Mouse (Mus musculus): ENCODE measurements around the gene Mosmo. TPM values are rescaled to one million over a fixed set of nuclear protein-coding genes. Genes with fewer than 3 reads are reported as not detected.

Gene Mosmo
- total and polyA plus RNA-seq, 3 experiments, result 30.4 to 127 (median 44.5) TPM

GRCm38 (mm10) chr7:120717261-120717660 lies 39.8 kb downstream of the Mosmo start:
- no peak for TF ChIP-seq TAL1 (conservative IDR thresholded peaks at IDR 0.05; ENCODE audit: low read depth, low read length)
- no peak for TF ChIP-seq POLR2AphosphoS5 (IDR thresholded peaks at IDR 0.05; ENCODE audit: insufficient replicate concordance, low read depth, low read length)
- no peak for TF ChIP-seq GATA2 (IDR thresholded peaks at IDR 0.05; ENCODE audit: borderline replicate concordance, low read depth, low read length)
- TF ChIP-seq GATA1 (IDR thresholded peaks at IDR 0.05; ENCODE audit: borderline replicate concordance, low read length), result no peak
- no peak for TF ChIP-seq CTCF (IDR thresholded peaks at IDR 0.05; ENCODE audit: low read depth, low read length)
- DNase-seq (ENCODE audit: low spot score), result no peak
- H3K4me3 ChIP-seq (ENCODE audit: low read depth, low read length), result no peak overlapping the region
- peaks cover 47% of the 10 kb centered on the region for H3K36me3 ChIP-seq (replicated peaks)
- ATAC-seq (ENCODE audit: extremely low read depth, insufficient number of reproducible peaks, low FRiP score, poor library complexity, severe bottlenecking), result no peak
- H3K9me3 ChIP-seq (replicated peaks), result no peaks in the 10 kb centered on the region
- peaks cover 24% of the 10 kb centered on the region for H3K4me1 ChIP-seq (ENCODE audit: insufficient read depth, low read depth, low read length)
- no peaks in the 10 kb centered on the region for H3K27me3 ChIP-seq (ENCODE audit: insufficient read depth, low read length)

GRCm38 (mm10) chr7:120721051-120721450 lies 43.6 kb downstream of the Mosmo start:
- no peak for TF ChIP-seq GATA1 (IDR thresholded peaks at IDR 0.05; ENCODE audit: borderline replicate concordance, low read length)
- TF ChIP-seq TAL1 (conservative IDR thresholded peaks at IDR 0.05; ENCODE audit: low read depth, low read length), result no peak

GRCm38 (mm10) chr7:120721456-120721855 lies 44.0 kb downstream of the Mosmo start:
- Histone ChIP-seq H3K9me3 (replicated peaks) (no peaks in the 10 kb centered on the region), H3K4me3 (ENCODE audit: low read depth, low read length) (no peak overlapping the region), H3K36me3 (replicated peaks) (peaks cover 60% of the 10 kb centered on the region), H3K27me3 (ENCODE audit: insufficient read depth, low read length) (no peaks in the 10 kb centered on the region), H3K4me1 (ENCODE audit: insufficient read depth, low read depth, low read length) (peaks cover 40% of the 10 kb centered on the region; the same call in 1 of the 2 replicates)
- TF ChIP-seq GATA1 (IDR thresholded peaks at IDR 0.05; ENCODE audit: borderline replicate concordance, low read length) (no peak), POLR2AphosphoS5 (IDR thresholded peaks at IDR 0.05; ENCODE audit: insufficient replicate concordance, low read depth, low read length) (no peak), GATA2 (IDR thresholded peaks at IDR 0.05; ENCODE audit: borderline replicate concordance, low read depth, low read length) (no peak), TAL1 (conservative IDR thresholded peaks at IDR 0.05; ENCODE audit: low read depth, low read length) (no peak), CTCF (IDR thresholded peaks at IDR 0.05; ENCODE audit: low read depth, low read length) (no peak)
- no peak for DNase-seq (ENCODE audit: low spot score)
- no peak for ATAC-seq (ENCODE audit: extremely low read depth, insufficient number of reproducible peaks, low FRiP score, poor library complexity, severe bottlenecking)

More at GRCm38 (mm10) chr7:120721051-120721450, 43.6 kb downstream of the Mosmo start:
- Histone ChIP-seq H3K27me3 (ENCODE audit: insufficient read depth, low read length) (no peaks in the 10 kb centered on the region), H3K4me3 (ENCODE audit: low read depth, low read length) (no peak overlapping the region), H3K36me3 (replicated peaks) (peaks cover 60% of the 10 kb centered on the region), H3K4me1 (ENCODE audit: insufficient read depth, low read depth, low read length) (peaks cover 38% of the 10 kb centered on the region; the same call in 1 of the 2 replicates), H3K9me3 (replicated peaks) (no peaks in the 10 kb centered on the region)
- DNase-seq (ENCODE audit: low spot score) (no peak), ATAC-seq (ENCODE audit: extremely low read depth, insufficient number of reproducible peaks, low FRiP score, poor library complexity, severe bottlenecking) (no peak)

GRCm38 (mm10) chr7:120722063-120722462 lies 44.6 kb downstream of the Mosmo start:
- TF ChIP-seq POLR2AphosphoS5 (IDR thresholded peaks at IDR 0.05; ENCODE audit: insufficient replicate concordance, low read depth, low read length) (no peak), GATA2 (IDR thresholded peaks at IDR 0.05; ENCODE audit: borderline replicate concordance, low read depth, low read length) (no peak), CTCF (IDR thresholded peaks at IDR 0.05; ENCODE audit: low read depth, low read length) (no peak), GATA1 (IDR thresholded peaks at IDR 0.05; ENCODE audit: borderline replicate concordance, low read length) (no peak), TAL1 (conservative IDR thresholded peaks at IDR 0.05; ENCODE audit: low read depth, low read length) (no peak)
- Histone ChIP-seq H3K4me3 (ENCODE audit: low read depth, low read length) (no peak overlapping the region), H3K27me3 (ENCODE audit: insufficient read depth, low read length) (no peaks in the 10 kb centered on the region), H3K9me3 (replicated peaks) (no peaks in the 10 kb centered on the region), H3K4me1 (ENCODE audit: insufficient read depth, low read depth, low read length) (peaks cover 40% of the 10 kb centered on the region; the same call in 1 of the 2 replicates), H3K36me3 (replicated peaks) (peaks cover 59% of the 10 kb centered on the region)
- ATAC-seq (ENCODE audit: extremely low read depth, insufficient number of reproducible peaks, low FRiP score, poor library complexity, severe bottlenecking) (no peak), DNase-seq (ENCODE audit: low spot score) (no peak)

GRCm38 (mm10) chr7:120722839-120723278 lies 45.4 kb downstream of the Mosmo start:
- DNase-seq (ENCODE audit: low spot score), result no peak
- H3K27me3 ChIP-seq (ENCODE audit: insufficient read depth, low read length), result no peaks in the 10 kb centered on the region
- TF ChIP-seq TAL1 (conservative IDR thresholded peaks at IDR 0.05; ENCODE audit: low read depth, low read length), result no peak
- no peak for TF ChIP-seq POLR2AphosphoS5 (IDR thresholded peaks at IDR 0.05; ENCODE audit: insufficient replicate concordance, low read depth, low read length)
- no peak for TF ChIP-seq GATA1 (IDR thresholded peaks at IDR 0.05; ENCODE audit: borderline replicate concordance, low read length)
- no peak for TF ChIP-seq CTCF (IDR thresholded peaks at IDR 0.05; ENCODE audit: low read depth, low read length)
- TF ChIP-seq GATA2 (IDR thresholded peaks at IDR 0.05; ENCODE audit: borderline replicate concordance, low read depth, low read length), result no peak
- H3K4me1 ChIP-seq (ENCODE audit: insufficient read depth, low read depth, low read length), result peaks cover 46% of the 10 kb centered on the region
- no peak for ATAC-seq (ENCODE audit: extremely low read depth, insufficient number of reproducible peaks, low FRiP score, poor library complexity, severe bottlenecking)
- H3K9me3 ChIP-seq (replicated peaks), result no peaks in the 10 kb centered on the region
- H3K4me3 ChIP-seq (ENCODE audit: low read depth, low read length), result no peak overlapping the region
- peaks cover 62% of the 10 kb centered on the region for H3K36me3 ChIP-seq (replicated peaks)

GRCm38 (mm10) chr7:120727581-120727980 lies 50.2 kb downstream of the Mosmo start:
- Histone ChIP-seq H3K4me1 (ENCODE audit: insufficient read depth, low read depth, low read length) (peaks cover 49% of the 10 kb centered on the region), H3K9me3 (replicated peaks) (no peaks in the 10 kb centered on the region), H3K4me3 (ENCODE audit: low read depth, low read length) (no peak overlapping the region), H3K27me3 (ENCODE audit: insufficient read depth, low read length) (no peaks in the 10 kb centered on the region), H3K36me3 (replicated peaks) (peaks cover 57% of the 10 kb centered on the region)
- ATAC-seq (ENCODE audit: extremely low read depth, insufficient number of reproducible peaks, low FRiP score, poor library complexity, severe bottlenecking), result 0 out of 2 replicates have a peak, but pooled peaks have one; percentile 43
- TF ChIP-seq GATA2 (IDR thresholded peaks at IDR 0.05; ENCODE audit: borderline replicate concordance, low read depth, low read length) (no peak), CTCF (IDR thresholded peaks at IDR 0.05; ENCODE audit: low read depth, low read length) (peak; percentile 68), GATA1 (IDR thresholded peaks at IDR 0.05; ENCODE audit: borderline replicate concordance, low read length) (no peak), TAL1 (conservative IDR thresholded peaks at IDR 0.05; ENCODE audit: low read depth, low read length) (no peak)
- DNase-seq (ENCODE audit: low spot score), result peak; percentile 34

Data from G1E (cell line).